Mouse (Mus musculus): ENCODE results near the gene Bmp3.
A peak's percentile ranks its signal among the peaks of the same experiment; 100 is the strongest.

The Bmp3 gene

GRCm38 (mm10) chr5:98854264-98854626 is at the start of gene Bmp3:
Gene Bmp3, plus strand, starts transcription at chr5:98854415.
- DNase-seq (ENCODE audit: low spot score), result peak; percentile 29

- no peak for DNase-seq (ENCODE audit: low spot score)
Measured at GRCm38 (mm10) chr5:98804761-98805160, 49.5 kb upstream of the Bmp3 start.

- no peak for DNase-seq (ENCODE audit: low spot score)
Measured at GRCm38 (mm10) chr5:98806492-98806891, 47.7 kb upstream of the Bmp3 start.

- DNase-seq (ENCODE audit: low spot score), result no peak
Measured at GRCm38 (mm10) chr5:98807022-98807421, 47.2 kb upstream of the Bmp3 start.

GRCm38 (mm10) chr5:98807953-98808352 is 46.3 kb upstream of the Bmp3 start:
- DNase-seq (ENCODE audit: low spot score), result peak; percentile 9

GRCm38 (mm10) chr5:98812380-98812779 is 41.8 kb upstream of the Bmp3 start:
- no peak for DNase-seq (ENCODE audit: low spot score)

GRCm38 (mm10) chr5:98815269-98815668 is 38.9 kb upstream of the Bmp3 start:
- no peak for DNase-seq (ENCODE audit: low spot score)

- DNase-seq (ENCODE audit: low spot score), result no peak
Measured at GRCm38 (mm10) chr5:98833760-98834159, 20.5 kb upstream of the Bmp3 start.

GRCm38 (mm10) chr5:98834300-98834699 is 19.9 kb upstream of the Bmp3 start:
- DNase-seq (ENCODE audit: low spot score), result no peak

GRCm38 (mm10) chr5:98842600-98843310 is 11.5 kb upstream of the Bmp3 start:
- DNase-seq (ENCODE audit: low spot score), result no peak

GRCm38 (mm10) chr5:98844664-98845063 is 9.6 kb upstream of the Bmp3 start:
- no peak for DNase-seq (ENCODE audit: low spot score)

- peak; percentile 57 for DNase-seq (ENCODE audit: low spot score)
Measured at GRCm38 (mm10) chr5:98854627-98855564, 681 bp downstream of the Bmp3 start.

- peak; percentile 16 for DNase-seq (ENCODE audit: low spot score)
Measured at GRCm38 (mm10) chr5:98855741-98856140, 1.5 kb downstream of the Bmp3 start.

GRCm38 (mm10) chr5:98856356-98856755 is 2.1 kb downstream of the Bmp3 start:
- DNase-seq (ENCODE audit: low spot score), result peak; percentile 46

- DNase-seq (ENCODE audit: low spot score), result peak; percentile 83
Measured at GRCm38 (mm10) chr5:98863891-98864290, 9.7 kb downstream of the Bmp3 start.

- DNase-seq (ENCODE audit: low spot score), result no peak
Measured at GRCm38 (mm10) chr5:98865146-98865545, 10.9 kb downstream of the Bmp3 start.

- DNase-seq (ENCODE audit: low spot score), result no peak
Measured at GRCm38 (mm10) chr5:98876056-98876455, 21.8 kb downstream of the Bmp3 start.

- peak; percentile 82 for DNase-seq (ENCODE audit: low spot score)
Measured at GRCm38 (mm10) chr5:98878891-98879290, 24.7 kb downstream of the Bmp3 start.

GRCm38 (mm10) chr5:98882096-98882495 is 27.9 kb downstream of the Bmp3 start:
- DNase-seq (ENCODE audit: low spot score), result no peak

- no peak for DNase-seq (ENCODE audit: low spot score)
Measured at GRCm38 (mm10) chr5:98890544-98891050, 36.4 kb downstream of the Bmp3 start.

- no peak for DNase-seq (ENCODE audit: low spot score)
Measured at GRCm38 (mm10) chr5:98894281-98894680, 40.1 kb downstream of the Bmp3 start.

- DNase-seq (ENCODE audit: low spot score), result no peak
Measured at GRCm38 (mm10) chr5:98897946-98898345, 43.7 kb downstream of the Bmp3 start.

- DNase-seq (ENCODE audit: low spot score), result no peak
Measured at GRCm38 (mm10) chr5:98900926-98901325, 46.7 kb downstream of the Bmp3 start.
